ENCODE assay signal across 7 mouse cellular contexts in genomic region chr8:88288622-88289242, GRCm38 (mm10). TPM values are rescaled to one million over a fixed set of nuclear protein-coding genes. Genes with fewer than 3 reads are reported as not detected.
A peak's percentile ranks its signal among the peaks of the same experiment; 100 is the strongest.
DNase-seq lines count a peak whose midpoint lies in the region.

No protein-coding gene starts in this region.

- intact Hi-C loops in heart, postnatal 14 days (cut with DNase I), result no loop called here

- DNase-seq in CD8-positive naive resting alpha-beta T cell, adult 2 months (ENCODE audit: low read depth in 2 of 2, low spot score in 2 of 2), result peak; percentile 45 to 59
- DNase-seq in T-cell, adult 2 months (ENCODE audit: low spot score), result peak; percentile 76
- DNase-seq in heart, postnatal 14 days, result peak; percentile 51 to 63
- peak; percentile 44 to 49 for DNase-seq in monocyte, adult 2 months (ENCODE audit: low read depth in 1 of 2, low spot score in 2 of 2)
- no peak for DNase-seq in layer of hippocampus, postnatal 10 days (ENCODE audit: low spot score in 2 of 2)
- no peak for DNase-seq in urinary bladder, adult 2 months (ENCODE audit: low spot score)
- no peak for DNase-seq in testis, postnatal 10 days (ENCODE audit: low spot score)

RNA-seq across cellular contexts. Expression of gene Adcy7, which starts 16.5 kb away (rescaled TPM):
- 1 to 10 TPM; 7.5 to 9.8 TPM for total RNA-seq in heart, postnatal 14 days (2021)
- total RNA-seq in layer of hippocampus, postnatal 10 days (2021), result 1 to 10 TPM; 5.0 to 6.1 TPM
- polyA plus RNA-seq in urinary bladder, adult 2 months (2012; rRNA removed), result 15.0 and 15.2 TPM in 2 replicates

Comparison
In these comparisons a context has a peak if more than half of its experiments do, and no peak if none do; other contexts are left out.
1. DNase-seq: peak in CD8-positive naive resting alpha-beta T cell, adult 2 months (2 of 2), T-cell, adult 2 months (single experiment), heart, postnatal 14 days (2 of 2) and monocyte, adult 2 months (2 of 2); none in layer of hippocampus, postnatal 10 days (0 of 2), urinary bladder, adult 2 months (single experiment) and testis, postnatal 10 days (single experiment).